Mouse (Mus musculus): ENCODE results near the gene Pccb.

DNA sequence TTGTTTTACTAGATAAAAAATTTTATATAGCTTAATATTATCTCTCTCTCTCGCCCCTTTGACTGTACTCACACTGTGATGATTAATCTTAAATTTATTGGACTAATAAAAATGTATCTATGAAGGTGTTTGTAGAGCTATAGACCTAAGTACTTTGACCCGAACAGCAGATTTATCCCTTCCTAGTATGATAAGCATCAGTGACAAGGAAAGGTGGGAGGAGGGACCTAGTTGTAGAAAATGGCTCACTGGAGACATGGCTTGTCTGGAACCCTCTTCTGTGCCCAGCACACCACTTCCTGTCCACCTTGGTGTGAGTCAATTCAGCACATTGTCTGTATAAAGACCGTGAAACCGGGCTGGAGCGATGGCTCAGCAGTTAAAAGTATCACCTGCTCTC is 44.1 kb downstream of the Pccb start:
- TF ChIP-seq CTCF (IDR thresholded peaks at IDR 0.05; ENCODE audit: borderline replicate concordance, insufficient read depth, low read length) (no peak), POLR2A (IDR thresholded peaks at IDR 0.05; ENCODE audit: low read depth, low read length) (no peak)

All from embryonic fibroblast, embryonic 13.5 days (primary cell).